Mouse (Mus musculus) limb, embryonic 14.5 days (tissue): ENCODE measurements around the gene Ptpn14. TPM values are rescaled to one million over a fixed set of nuclear protein-coding genes. Genes with fewer than 3 reads are reported as not detected.

Source experiments
- ATAC-seq: fragments of 200-750 bp; cut with Nextera tagmentation; 2 replicates; pipeline ENCODE4 v1.8.0; 2017; ENCODE audit warnings: low read depth, moderate number of reproducible peaks, moderate TSS enrichment; ENCODE audit not compliant: low FRiP score
- DNase-seq: peaks from one replicate; pipeline ENCODE4 v3.0.0-alpha.2; 2015; ENCODE audit warnings: low spot score
- H3K27ac ChIP-seq: fragments of 300-500 bp; sonication (generic); replicated peaks from 2 replicates; pipeline ENCODE4 v1.5.1; 2014; ENCODE audit warnings: low read depth, mild to moderate bottlenecking, low read length, moderate library complexity, mixed read lengths
- H3K27me3 ChIP-seq: fragments of 300-500 bp; sonication (generic); 2 replicates; pipeline ENCODE4 v1.6.1; 2014; ENCODE audit warnings: low read length, mixed read lengths; ENCODE audit not compliant: control insufficient read depth, insufficient read depth
- H3K36me3 ChIP-seq: fragments of 300-500 bp; sonication (generic); 2 replicates; pipeline ENCODE4 v1.6.1; 2014; ENCODE audit warnings: mild to moderate bottlenecking, low read length, moderate library complexity, mixed read lengths; ENCODE audit not compliant: control insufficient read depth, insufficient read depth
- H3K4me1 ChIP-seq: fragments of 300-500 bp; sonication (generic); 2 replicates; pipeline ENCODE4 v1.6.1; 2014; ENCODE audit warnings: antibody characterized with exemption, low read length, mixed read lengths; ENCODE audit not compliant: control insufficient read depth, insufficient read depth
- H3K4me2 ChIP-seq: fragments of 300-500 bp; sonication (generic); replicated peaks from 2 replicates; pipeline ENCODE4 v1.6.1; 2014; ENCODE audit warnings: low read depth, mild to moderate bottlenecking, low read length, moderate library complexity; ENCODE audit not compliant: severe bottlenecking
- H3K4me3 ChIP-seq: fragments of 300-500 bp; sonication (generic); replicated peaks from 2 replicates; pipeline ENCODE4 v1.5.1; 2014; ENCODE audit warnings: low read length
- H3K9ac ChIP-seq: fragments of 300-500 bp; sonication (generic); 2 replicates; pipeline ENCODE4 v1.6.1; 2014; ENCODE audit warnings: mild to moderate bottlenecking, low read depth, low read length, moderate library complexity; ENCODE audit not compliant: severe bottlenecking
- H3K9me3 ChIP-seq: fragments of 300-500 bp; sonication (generic); 2 replicates; pipeline ENCODE4 v1.6.1; 2016; ENCODE audit warnings: low read length; ENCODE audit not compliant: control insufficient read depth
- POLR2A ChIP-seq: fragments of 200-500 bp; IDR thresholded peaks from 2 replicates; pipeline ENCODE4 v1.8.0; 2012; ENCODE audit warnings: inconsistent platforms, mild to moderate bottlenecking, moderate library complexity, borderline replicate concordance; ENCODE audit not compliant: insufficient read depth, insufficient read length; ENCODE audit errors: extremely low read depth
- WGBS: fragments of 180-500 bp; shearing (Covaris S2); extraction: QIAGEN DNeasy Blood & Tissue Kit; methylation state at CpG from one replicate; pipeline ENCODE4 v1.1.7; 2014; 5-methylcytosine and 5-hydroxymethylcytosine counted together
- polyA plus RNA-seq, 2 experiments: library from polyadenylated mRNA; depleted of rRNA in 1 of 2; stranded (reverse) in 1 of 2; unstranded in 1 of 2; fragments of >200 nt; fragmentation: Nextera tagmentation in 1 of 2; extraction: Ambion mirVana in 1 of 2; gene quantifications; 2 replicates each; pipeline versions ENCODE4 v1.2.1 to v1.2.3; 2012 to 2014

Gene Ptpn14
- polyA plus RNA-seq, 2 experiments = 16.1 to 21.8 TPM

DNA sequence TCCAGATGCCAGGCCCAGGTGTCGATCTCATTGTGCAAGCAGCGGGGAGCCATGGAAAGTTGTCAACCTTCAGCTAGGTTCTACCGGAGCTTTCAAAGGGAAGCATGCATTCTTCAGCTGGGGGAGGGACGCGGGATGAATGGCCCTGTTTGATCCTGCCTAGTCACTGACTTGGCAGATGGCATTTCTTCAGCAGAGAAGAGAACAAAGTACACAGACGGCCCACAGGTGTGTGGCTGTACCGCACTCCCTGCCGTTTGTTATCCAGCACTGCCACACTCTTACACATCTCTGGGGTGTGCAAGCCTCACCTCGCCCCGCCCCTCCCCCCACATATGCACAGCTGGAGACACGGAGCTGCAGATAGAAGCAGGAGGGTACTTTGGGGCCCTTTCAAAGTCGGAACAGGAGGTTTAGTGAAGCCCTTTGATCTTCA, 102.7 kb downstream of the Ptpn14 start:
- peaks cover 9% of the 10 kb centered on the region for H3K4me1 ChIP-seq
- peaks cover 36% of the 10 kb centered on the region for H3K36me3 ChIP-seq
- 5% methylated on average over 12 of the region's 12 CpGs for WGBS
- 0 out of 2 replicates have a peak overlapping the region, but pooled peaks have one; percentile 20 for H3K27ac ChIP-seq
- H3K27me3 ChIP-seq = no peaks in the 10 kb centered on the region
- no peak overlapping the region for H3K4me2 ChIP-seq
- no peak for ATAC-seq
- TF ChIP-seq POLR2A = no peak
- no peaks in the 10 kb centered on the region for H3K9me3 ChIP-seq
- H3K4me3 ChIP-seq = no peak overlapping the region
- H3K9ac ChIP-seq = no peak overlapping the region; the same call in 1 of the 2 replicates
- peak; percentile 31 for DNase-seq

DNA sequence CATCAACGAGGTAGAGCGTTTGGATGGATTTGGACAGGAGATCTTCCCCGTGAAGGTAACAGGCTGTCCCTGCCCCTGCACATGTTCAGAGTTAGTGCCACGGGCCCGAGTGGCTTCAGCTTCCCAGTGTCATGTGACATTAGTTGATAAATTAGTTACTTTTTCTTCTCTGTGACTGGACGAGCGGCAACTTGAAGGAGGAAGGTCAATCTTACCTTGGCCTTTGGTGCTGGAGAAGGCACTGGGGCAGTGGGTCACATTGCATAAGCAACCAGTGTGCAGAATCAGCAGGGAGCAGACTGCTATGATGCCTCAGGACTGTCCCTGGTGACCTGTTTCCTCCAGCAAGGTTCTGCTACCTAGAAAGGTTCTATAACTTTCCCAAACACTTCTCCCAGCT, 105.3 kb downstream of the Ptpn14 start:
- WGBS = 86% methylated on average over 7 of the region's 7 CpGs
- no peak for ATAC-seq
- Histone ChIP-seq H3K27me3 (no peaks in the 10 kb centered on the region), H3K4me2 (no peak overlapping the region), H3K27ac (no peak overlapping the region), H3K36me3 (peaks cover 50% of the 10 kb centered on the region), H3K4me1 (peaks cover 9% of the 10 kb centered on the region), H3K4me3 (no peak overlapping the region), H3K9ac (no peak overlapping the region), H3K9me3 (no peaks in the 10 kb centered on the region)
- TF ChIP-seq POLR2A = no peak
- DNase-seq = no peak

GRCm38 (mm10) chr1:189834166-189834565, 106.1 kb downstream of the Ptpn14 start:
- DNase-seq (no peak), ATAC-seq (no peak)
- WGBS = 64% methylated on average over 13 of the region's 13 CpGs
- H3K9me3 ChIP-seq = no peaks in the 10 kb centered on the region
- no peaks in the 10 kb centered on the region for H3K27me3 ChIP-seq
- peaks cover 9% of the 10 kb centered on the region for H3K4me1 ChIP-seq
- H3K4me2 ChIP-seq = no peak overlapping the region
- peaks cover 50% of the 10 kb centered on the region for H3K36me3 ChIP-seq
- H3K9ac ChIP-seq = no peak overlapping the region
- H3K27ac ChIP-seq = no peak overlapping the region
- no peak for TF ChIP-seq POLR2A
- H3K4me3 ChIP-seq = no peak overlapping the region

DNA sequence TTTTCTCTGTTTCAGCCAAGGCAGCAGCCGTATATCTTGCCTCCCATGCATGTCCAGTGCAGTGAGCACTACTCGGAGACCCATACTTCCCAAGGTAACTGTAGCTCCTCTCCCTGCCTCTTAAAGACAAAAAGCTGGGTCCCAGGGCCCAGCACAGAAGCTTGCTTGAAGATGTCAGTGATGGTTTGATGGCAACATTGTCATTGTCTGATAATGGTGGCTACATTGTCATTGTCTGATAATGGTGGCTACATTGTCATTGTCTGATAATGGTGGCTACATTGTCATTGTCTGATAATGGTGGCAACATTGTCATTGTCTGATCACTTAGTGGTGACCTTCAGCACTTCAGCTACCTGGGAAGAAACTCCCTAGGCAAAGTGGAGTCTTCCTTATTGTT, 118.3 kb downstream of the Ptpn14 start:
- Histone ChIP-seq H3K36me3 (peaks cover 76% of the 10 kb centered on the region), H3K27ac (no peak overlapping the region)

DNA sequence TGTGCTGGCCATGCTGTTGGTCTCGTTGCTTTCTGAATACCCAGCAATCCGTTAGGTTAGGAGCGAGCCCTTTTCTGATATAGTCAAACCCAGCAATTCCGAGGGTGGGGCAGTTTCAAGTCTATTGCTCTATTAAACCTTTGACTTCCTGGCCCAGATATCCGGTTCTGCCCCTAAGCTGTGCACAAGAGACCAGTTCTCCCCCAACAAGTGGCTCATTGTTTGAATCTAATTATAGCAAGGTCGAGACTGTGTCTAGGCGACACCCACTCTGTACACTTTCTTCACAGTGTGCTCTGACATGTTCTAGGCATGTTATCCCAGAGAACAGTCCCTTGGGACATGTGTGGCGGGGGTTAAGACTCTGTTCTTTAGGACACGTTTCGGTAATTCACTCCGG, 121.5 kb downstream of the Ptpn14 start:
- DNase-seq = no peak

More for the DNA sequence above, 118.3 kb downstream of the Ptpn14 start:
- Histone ChIP-seq H3K4me1 (no peaks in the 10 kb centered on the region), H3K4me2 (no peak overlapping the region), H3K9me3 (no peaks in the 10 kb centered on the region), H3K4me3 (no peak overlapping the region), H3K27me3 (no peaks in the 10 kb centered on the region), H3K9ac (no peak overlapping the region)
- TF ChIP-seq POLR2A = no peak
- no peak for ATAC-seq
- 82% methylated on average over 2 of the region's 2 CpGs for WGBS
- no peak for DNase-seq

More for the DNA sequence above, 121.5 kb downstream of the Ptpn14 start:
- Histone ChIP-seq H3K4me2 (no peak overlapping the region), H3K9me3 (no peaks in the 10 kb centered on the region), H3K27ac (no peak overlapping the region), H3K27me3 (no peaks in the 10 kb centered on the region), H3K9ac (no peak overlapping the region), H3K4me1 (0 out of 2 replicates have a peak, but pooled peaks cover 9% of the 10 kb centered on the region), H3K4me3 (no peak overlapping the region), H3K36me3 (peaks cover 71% of the 10 kb centered on the region)
- TF ChIP-seq POLR2A = no peak
- 68% methylated on average over 11 of the region's 11 CpGs for WGBS
- no peak for ATAC-seq
